Mouse (Mus musculus) testis, adult 2 months (tissue): ENCODE results near the gene Pnp2. TPM values are rescaled to one million over a fixed set of nuclear protein-coding genes. Genes with fewer than 3 reads are reported as not detected.
"Not testable (repeated sequence)": the region's sequence is repeated elsewhere in the genome, so short reads cannot be mapped to it uniquely, and the experiment has no call there.

ENCODE experiments used
- H3K27ac ChIP-seq: fragments of 200-500 bp; 2 replicates; pipeline ENCODE4 v1.5.1; 2012; ENCODE audit warnings: low read depth, low read length; ENCODE audit not compliant: control insufficient read depth, insufficient read depth
- H3K27me3 ChIP-seq: fragments of 200-500 bp; 2 replicates; pipeline ENCODE4 v1.6.1; 2012; ENCODE audit warnings: mild to moderate bottlenecking, low read length, moderate library complexity; ENCODE audit not compliant: control insufficient read depth, insufficient read depth
- H3K36me3 ChIP-seq: fragments of 200-500 bp; 2 replicates; pipeline ENCODE4 v1.6.1; 2012; ENCODE audit warnings: mild to moderate bottlenecking, low read length; ENCODE audit not compliant: control insufficient read depth, insufficient read depth
- H3K4me1 ChIP-seq: fragments of 200-500 bp; 2 replicates; pipeline ENCODE4 v1.6.1; 2012; ENCODE audit warnings: low read length; ENCODE audit not compliant: control insufficient read depth, insufficient read depth
- H3K4me3 ChIP-seq: fragments of 200-500 bp; 2 replicates; pipeline ENCODE4 v1.5.1; 2012; ENCODE audit warnings: low read depth, mild to moderate bottlenecking, low read length, moderate library complexity, mixed read lengths; ENCODE audit not compliant: control insufficient read depth
- CTCF ChIP-seq: fragments of 200-500 bp; IDR thresholded peaks from 2 replicates; pipeline ENCODE4 v1.5.1; 2012; ENCODE audit warnings: low read depth, mild to moderate bottlenecking, inconsistent platforms, low read length, moderate library complexity; ENCODE audit not compliant: control insufficient read depth, insufficient read depth, insufficient replicate concordance
- POLR2A ChIP-seq: fragments of 200-500 bp; IDR thresholded peaks from 2 replicates; pipeline ENCODE4 v1.6.1; 2012; ENCODE audit warnings: low read depth, mild to moderate bottlenecking, inconsistent platforms, low read length, moderate library complexity; ENCODE audit not compliant: control insufficient read depth
- polyA plus RNA-seq: library from polyadenylated mRNA; depleted of rRNA; stranded (reverse); fragments of >200 nt; gene quantifications from 2 replicates; pipeline ENCODE4 v1.2.3, GENCODE M21; 2012

Pnp2 gene
- polyA plus RNA-seq, 1 experiment = 22.3 TPM

- H3K4me3 ChIP-seq = no peak overlapping the region
- no peaks in the 10 kb centered on the region for H3K36me3 ChIP-seq
- peaks cover 8% of the 10 kb centered on the region for H3K4me1 ChIP-seq
- H3K27me3 ChIP-seq = no peaks in the 10 kb centered on the region
- TF ChIP-seq POLR2A (no peak), CTCF (no peak)
- H3K27ac ChIP-seq = no peak overlapping the region
Observed at GRCm38 (mm10) chr14:50976674-50977073, 20.9 kb downstream of the Pnp2 start.

- not testable (repeated sequence) for H3K4me1 ChIP-seq, H3K27ac ChIP-seq, H3K36me3 ChIP-seq, H3K27me3 ChIP-seq
- peak overlapping the region; percentile 76 for H3K4me3 ChIP-seq
Observed at GRCm38 (mm10) chr14:50978451-50978850, 22.7 kb downstream of the Pnp2 start.

GRCm38 (mm10) chr14:50979631-50980030 lies 23.8 kb downstream of the Pnp2 start:
- Histone ChIP-seq H3K27ac (no peak overlapping the region), H3K4me3 (no peak overlapping the region), H3K27me3 (no peaks in the 10 kb centered on the region), H3K4me1 (peaks cover 8% of the 10 kb centered on the region), H3K36me3 (no peaks in the 10 kb centered on the region)
- TF ChIP-seq POLR2A = no peak
- no peak for TF ChIP-seq CTCF

GRCm38 (mm10) chr14:50981207-50981606 lies 25.4 kb downstream of the Pnp2 start:
- no peak overlapping the region for H3K4me3 ChIP-seq
- TF ChIP-seq CTCF (no peak), POLR2A (no peak)
- H3K36me3 ChIP-seq = no peaks in the 10 kb centered on the region
- H3K27me3 ChIP-seq = no peaks in the 10 kb centered on the region
- no peak overlapping the region for H3K27ac ChIP-seq
- peaks cover 8% of the 10 kb centered on the region for H3K4me1 ChIP-seq

- Histone ChIP-seq H3K4me1 (peaks cover 8% of the 10 kb centered on the region), H3K27ac (no peak overlapping the region), H3K27me3 (no peaks in the 10 kb centered on the region), H3K4me3 (no peak overlapping the region), H3K36me3 (no peaks in the 10 kb centered on the region)
- no peak for TF ChIP-seq CTCF
- no peak for TF ChIP-seq POLR2A
Observed at GRCm38 (mm10) chr14:50981837-50982236, 26.0 kb downstream of the Pnp2 start.

GRCm38 (mm10) chr14:50987668-50988067 lies 31.9 kb downstream of the Pnp2 start:
- H3K36me3 ChIP-seq = no peaks in the 10 kb centered on the region
- no peak overlapping the region for H3K4me3 ChIP-seq
- no peaks in the 10 kb centered on the region for H3K4me1 ChIP-seq
- no peak overlapping the region for H3K27ac ChIP-seq
- H3K27me3 ChIP-seq = no peaks in the 10 kb centered on the region
- no peak for TF ChIP-seq POLR2A

- H3K27ac ChIP-seq = no peak overlapping the region
Observed at GRCm38 (mm10) chr14:50991037-50991436, 35.2 kb downstream of the Pnp2 start.

GRCm38 (mm10) chr14:50997088-50997487 lies 41.3 kb downstream of the Pnp2 start:
- H3K4me3 ChIP-seq = no peak overlapping the region
- no peak overlapping the region for H3K27ac ChIP-seq
- TF ChIP-seq CTCF = no peak
- TF ChIP-seq POLR2A = no peak

More at GRCm38 (mm10) chr14:50991037-50991436, 35.2 kb downstream of the Pnp2 start:
- Histone ChIP-seq H3K27me3 (no peaks in the 10 kb centered on the region), H3K4me1 (no peaks in the 10 kb centered on the region), H3K4me3 (no peak overlapping the region), H3K36me3 (no peaks in the 10 kb centered on the region)
- no peak for TF ChIP-seq POLR2A

More at GRCm38 (mm10) chr14:50997088-50997487, 41.3 kb downstream of the Pnp2 start:
- Histone ChIP-seq H3K36me3 (no peaks in the 10 kb centered on the region), H3K4me1 (no peaks in the 10 kb centered on the region), H3K27me3 (no peaks in the 10 kb centered on the region)
